Mouse (Mus musculus) lung, adult 2 months (tissue): ENCODE measurements around the gene Prkca.

ENCODE experiments used
- CTCF ChIP-seq: fragments of 200-500 bp; IDR thresholded peaks from 2 replicates; pipeline ENCODE4 v1.5.1; 2011; ENCODE audit warnings: mild to moderate bottlenecking, low read length, control low read depth; ENCODE audit not compliant: insufficient read depth
- POLR2A ChIP-seq: fragments of 200-500 bp; IDR thresholded peaks from 2 replicates; pipeline ENCODE4 v1.6.1; 2011; ENCODE audit warnings: low read depth, mild to moderate bottlenecking, control low read depth, low read length, borderline replicate concordance; ENCODE audit errors: extremely low read depth

DNA sequence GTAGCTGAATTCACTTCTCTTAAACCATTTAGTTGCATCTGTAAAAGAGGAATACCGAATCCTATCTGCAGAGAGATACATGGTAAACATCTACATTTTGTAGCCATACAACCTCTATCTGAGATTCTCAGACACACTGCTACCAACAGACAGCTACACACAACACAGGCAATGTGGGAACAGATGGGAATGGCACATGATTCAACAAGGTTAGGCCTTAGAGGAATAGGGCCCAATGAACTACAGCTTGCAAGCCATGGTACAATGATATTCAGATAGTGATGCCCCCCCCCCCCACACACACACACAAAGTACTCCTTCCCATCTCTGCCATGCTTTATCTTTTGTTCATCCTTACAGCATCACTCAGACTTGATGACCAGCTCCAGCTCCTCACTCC, 181.1 kb downstream of the Prkca start:
- no peak for TF ChIP-seq CTCF
- TF ChIP-seq POLR2A = no peak
